Mouse (Mus musculus): ENCODE results near the gene Trmt10b. TPM values are rescaled to one million over a fixed set of nuclear protein-coding genes. Genes with fewer than 3 reads are reported as not detected.

Trmt10b gene
- polyA plus RNA-seq, 1 experiment from 2014 or later, result 4.1 TPM

Other genes starting within 250 kb of the Trmt10b start
- 3.6 and 3.8 TPM in 2 replicates for gene Fbxo10, start 212.5 kb upstream of the Trmt10b start, polyA plus RNA-seq (2015; fragmentation: Nextera tagmentation; extraction: Ambion mirVana)
- gene Tomm5, start 189.0 kb upstream of the Trmt10b start, polyA plus RNA-seq (2015; fragmentation: Nextera tagmentation; extraction: Ambion mirVana), result 104 and 114 TPM in 2 replicates
- 0.34 and 0.35 TPM in 2 replicates for gene Frmpd1, start 112.3 kb upstream of the Trmt10b start, polyA plus RNA-seq (2015; fragmentation: Nextera tagmentation; extraction: Ambion mirVana)
- 5.1 and 6.2 TPM in 2 replicates for gene Dcaf10, start 45.0 kb downstream of the Trmt10b start, polyA plus RNA-seq (2015; fragmentation: Nextera tagmentation; extraction: Ambion mirVana)
- gene Exosc3, start 45.6 kb downstream of the Trmt10b start, polyA plus RNA-seq (2015; fragmentation: Nextera tagmentation; extraction: Ambion mirVana), result 39.7 and 42.7 TPM in 2 replicates
- 76.1 and 79.3 TPM in 2 replicates for gene Slc25a51, start 111.6 kb downstream of the Trmt10b start, polyA plus RNA-seq (2015; fragmentation: Nextera tagmentation; extraction: Ambion mirVana)
- gene Shb, start 235.3 kb downstream of the Trmt10b start, polyA plus RNA-seq (2015; fragmentation: Nextera tagmentation; extraction: Ambion mirVana), result 1.4 and 1.5 TPM in 2 replicates